Mouse (Mus musculus) cortical plate, adult 2 months (tissue): ENCODE results near the gene Ap2a2. TPM values are rescaled to one million over a fixed set of nuclear protein-coding genes. Genes with fewer than 3 reads are reported as not detected.
"Not testable (repeated sequence)": the region's sequence is repeated elsewhere in the genome, so short reads cannot be mapped to it uniquely, and the experiment has no call there.

Experiments
- H3K27ac ChIP-seq: fragments of 200-500 bp; 2 replicates; pipeline ENCODE4 v1.5.1; 2012; ENCODE audit warnings: low read length, control low read depth, inconsistent platforms; ENCODE audit not compliant: insufficient read depth
- H3K4me1 ChIP-seq: fragments of 200-500 bp; 2 replicates; pipeline ENCODE4 v1.6.1; 2011; ENCODE audit warnings: low read length; ENCODE audit not compliant: control insufficient read depth, insufficient read depth
- H3K4me3 ChIP-seq: fragments of 200-500 bp; 2 replicates; pipeline ENCODE4 v1.5.1; 2011; ENCODE audit warnings: mild to moderate bottlenecking, low read length, control low read depth; ENCODE audit not compliant: insufficient read depth
- CTCF ChIP-seq: fragments of 200-500 bp; IDR thresholded peaks from 2 replicates; pipeline ENCODE4 v1.5.1; 2011; ENCODE audit warnings: mild to moderate bottlenecking, control low read depth, low read length; ENCODE audit not compliant: insufficient read depth; ENCODE audit errors: extremely low read depth
- POLR2A ChIP-seq: fragments of 200-500 bp; IDR thresholded peaks from 2 replicates; pipeline ENCODE4 v1.6.1; 2011; ENCODE audit warnings: mild to moderate bottlenecking, low read length, control low read depth; ENCODE audit not compliant: insufficient read depth; ENCODE audit errors: extremely low read depth
- polyA plus RNA-seq: library from polyadenylated mRNA; depleted of rRNA; stranded (reverse); fragments of >200 nt; gene quantifications from 2 replicates; pipeline ENCODE4 v1.2.3, GENCODE M21; 2012

The Ap2a2 gene
- polyA plus RNA-seq, 1 experiment, result 70.2 TPM

DNA sequence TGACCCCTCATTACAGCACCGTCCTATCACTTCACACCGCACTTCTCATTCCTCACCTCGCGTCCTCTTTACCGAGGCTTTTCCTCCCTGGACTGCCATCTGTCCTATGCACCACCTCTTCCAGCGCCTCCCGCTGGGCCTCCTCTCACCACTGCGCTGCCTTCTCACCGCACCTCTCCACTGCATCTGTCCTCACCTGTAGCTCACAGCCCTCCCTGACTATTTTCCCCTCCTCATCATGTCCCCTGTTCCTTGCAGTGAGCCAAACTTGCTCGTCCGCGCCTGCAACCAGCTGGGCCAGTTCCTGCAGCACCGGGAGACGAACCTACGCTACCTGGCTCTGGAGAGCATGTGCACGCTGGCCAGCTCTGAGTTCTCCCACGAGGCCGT lies 50.4 kb downstream of the Ap2a2 start:
- peaks cover 12% of the 10 kb centered on the region for H3K4me1 ChIP-seq
- TF ChIP-seq POLR2A (no peak), CTCF (no peak)
- H3K27ac ChIP-seq, result no peak overlapping the region
- no peak overlapping the region for H3K4me3 ChIP-seq

DNA sequence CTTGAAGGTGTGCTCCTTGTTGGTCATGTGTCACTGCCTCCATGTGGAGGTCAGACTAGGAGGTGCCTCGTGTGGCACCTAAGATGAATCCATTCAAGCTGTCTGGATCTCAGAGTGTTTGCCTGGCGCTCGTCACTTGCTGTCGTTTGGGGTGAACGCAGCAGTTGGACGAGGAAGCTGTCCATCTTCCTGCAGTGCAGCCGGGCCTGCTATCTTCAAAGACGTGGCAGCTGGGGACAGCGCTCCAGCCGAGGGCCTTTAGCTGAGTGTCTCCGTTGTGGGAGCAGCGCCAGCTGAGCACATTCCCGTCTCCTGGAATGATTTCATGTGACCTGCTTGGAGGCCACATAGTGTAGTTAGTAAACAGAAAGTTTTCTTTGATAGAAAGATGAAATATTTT lies 50.8 kb downstream of the Ap2a2 start:
- Histone ChIP-seq H3K4me3 (no peak overlapping the region), H3K27ac (no peak overlapping the region), H3K4me1 (peaks cover 12% of the 10 kb centered on the region)
- TF ChIP-seq CTCF (no peak), POLR2A (no peak)

DNA sequence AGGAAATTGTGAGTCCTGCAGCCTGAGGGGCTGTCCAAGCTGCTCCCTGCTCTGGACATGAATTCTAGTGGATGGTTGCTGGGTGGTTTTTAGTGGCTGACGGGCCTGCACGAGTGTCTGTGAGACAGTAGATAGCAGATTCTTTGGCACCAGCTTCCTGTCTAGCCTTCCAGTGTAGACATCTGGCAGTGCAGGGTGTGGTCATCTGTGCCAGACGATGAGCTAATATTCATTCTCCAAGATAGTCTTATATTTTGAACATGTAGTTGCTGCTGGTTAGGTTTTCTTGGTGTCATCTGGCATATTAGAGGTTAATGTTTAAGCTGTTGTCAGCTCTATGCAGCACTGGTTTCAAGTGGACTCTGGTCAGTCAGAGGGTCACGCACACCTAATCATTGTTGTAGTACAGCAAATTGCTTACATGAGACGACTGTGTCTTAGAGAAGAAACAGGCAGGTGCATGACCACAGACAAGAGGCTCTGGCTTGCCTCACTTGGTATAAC lies 52.4 kb downstream of the Ap2a2 start:
- no peak overlapping the region for H3K4me3 ChIP-seq
- H3K27ac ChIP-seq, result no peak overlapping the region
- no peak for TF ChIP-seq POLR2A
- no peak for TF ChIP-seq CTCF
- H3K4me1 ChIP-seq, result peaks cover 6% of the 10 kb centered on the region

DNA sequence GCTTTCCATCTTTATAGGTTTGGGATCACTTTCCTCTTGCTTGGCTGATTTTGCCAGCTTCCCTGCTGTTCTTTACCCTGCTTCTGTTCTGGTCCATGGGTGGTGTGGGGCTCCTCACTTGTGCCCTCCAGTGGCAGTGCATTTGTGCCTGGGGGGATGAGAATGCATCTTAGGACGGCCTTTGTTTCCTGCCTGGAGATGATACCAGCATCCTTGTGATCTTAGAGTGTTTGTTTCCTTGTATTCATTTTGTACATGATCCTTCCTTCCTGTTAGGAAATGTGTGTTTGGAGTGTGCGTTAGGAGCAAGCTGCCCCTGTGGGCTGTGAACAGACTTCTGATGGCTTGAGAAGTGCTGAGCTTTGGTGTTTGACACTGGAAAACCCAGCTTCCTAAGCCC lies 62.2 kb downstream of the Ap2a2 start:
- Histone ChIP-seq H3K27ac (no peak overlapping the region), H3K4me1 (peaks cover 6% of the 10 kb centered on the region; the same call in 1 of the 2 replicates), H3K4me3 (no peak overlapping the region)
- TF ChIP-seq POLR2A (no peak), CTCF (no peak)

DNA sequence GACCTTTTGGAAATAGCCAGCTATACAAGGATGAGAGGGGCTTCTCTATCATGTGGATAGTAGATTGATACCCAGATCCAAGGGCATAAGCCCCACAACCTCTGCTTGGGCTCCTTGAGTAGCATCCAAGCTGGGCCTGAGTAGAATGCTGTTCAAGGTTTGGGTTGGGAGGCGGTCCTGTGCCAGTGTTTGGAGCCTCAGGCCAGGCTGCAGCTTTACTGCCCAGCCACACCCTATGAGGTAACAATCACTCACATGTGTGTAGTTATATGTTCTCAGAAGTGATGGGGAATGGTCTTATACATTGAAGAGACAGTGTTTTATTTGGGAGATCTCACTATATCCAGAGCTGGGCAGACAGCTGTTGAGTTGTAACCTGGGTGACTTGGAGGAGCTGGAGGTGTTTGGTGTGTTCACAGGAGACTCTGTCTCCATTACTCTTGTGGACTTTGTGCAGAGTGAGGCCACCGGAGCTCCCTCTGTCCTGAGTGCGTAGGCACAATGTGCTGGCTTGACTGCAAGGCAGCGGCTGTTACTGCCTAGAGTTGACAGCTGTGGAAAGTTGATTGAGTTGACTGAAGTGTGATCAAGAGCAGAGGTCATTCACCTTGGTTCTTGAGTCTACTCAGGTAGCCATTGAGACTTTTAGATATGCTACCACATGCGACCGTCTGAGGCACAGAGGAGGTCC lies 63.3 kb downstream of the Ap2a2 start:
- H3K4me1 ChIP-seq, result peaks cover 6% of the 10 kb centered on the region; the same call in 1 of the 2 replicates
- H3K27ac ChIP-seq, result no peak overlapping the region
- no peak overlapping the region for H3K4me3 ChIP-seq
- TF ChIP-seq POLR2A (no peak), CTCF (no peak)

DNA sequence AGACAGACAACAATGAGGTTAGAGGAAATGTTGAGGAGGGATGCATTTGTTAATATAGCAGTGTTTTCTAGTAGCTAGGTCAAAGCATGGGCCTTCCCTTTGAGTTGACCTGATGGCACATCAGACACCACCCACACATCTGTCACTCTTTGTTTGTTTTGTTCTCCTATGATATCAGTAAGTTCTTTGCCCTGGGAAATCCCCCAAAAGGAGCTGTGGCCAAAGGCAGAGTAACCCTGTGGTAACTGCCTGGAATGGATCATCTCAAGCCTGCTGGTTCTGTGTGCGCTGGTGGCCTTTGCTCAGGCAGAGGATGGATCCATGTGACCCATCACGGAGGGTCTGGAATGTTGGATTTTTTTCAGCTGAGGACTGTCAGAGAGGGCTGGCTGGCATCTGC lies 66.0 kb downstream of the Ap2a2 start:
- Histone ChIP-seq H3K27ac (no peak overlapping the region), H3K4me3 (no peak overlapping the region), H3K4me1 (peaks cover 6% of the 10 kb centered on the region; the same call in 1 of the 2 replicates)
- no peak for TF ChIP-seq CTCF
- TF ChIP-seq POLR2A, result no peak

DNA sequence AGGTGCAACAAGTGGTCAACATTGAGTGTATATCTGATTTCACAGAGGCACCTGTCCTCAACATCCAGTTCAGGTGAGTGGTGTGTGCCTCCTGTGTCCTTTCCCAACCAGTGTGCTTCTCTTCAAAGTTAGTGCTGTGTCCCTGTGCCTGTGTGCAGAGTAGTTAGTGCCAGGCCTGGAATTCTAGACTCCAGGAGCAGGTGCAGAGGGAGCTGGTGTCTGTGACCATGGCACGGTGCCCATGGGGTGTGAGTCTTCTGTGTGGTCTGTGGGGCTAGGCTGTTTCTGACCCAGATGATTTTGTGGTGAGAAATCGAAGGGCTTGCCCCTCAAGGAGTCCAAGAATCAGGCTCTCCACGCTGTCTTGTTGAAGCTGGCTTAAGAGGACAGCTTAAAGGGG lies 67.3 kb downstream of the Ap2a2 start:
- TF ChIP-seq CTCF, result no peak
- TF ChIP-seq POLR2A, result no peak
- Histone ChIP-seq H3K27ac (no peak overlapping the region), H3K4me1 (peaks cover 6% of the 10 kb centered on the region; the same call in 1 of the 2 replicates), H3K4me3 (no peak overlapping the region)

DNA sequence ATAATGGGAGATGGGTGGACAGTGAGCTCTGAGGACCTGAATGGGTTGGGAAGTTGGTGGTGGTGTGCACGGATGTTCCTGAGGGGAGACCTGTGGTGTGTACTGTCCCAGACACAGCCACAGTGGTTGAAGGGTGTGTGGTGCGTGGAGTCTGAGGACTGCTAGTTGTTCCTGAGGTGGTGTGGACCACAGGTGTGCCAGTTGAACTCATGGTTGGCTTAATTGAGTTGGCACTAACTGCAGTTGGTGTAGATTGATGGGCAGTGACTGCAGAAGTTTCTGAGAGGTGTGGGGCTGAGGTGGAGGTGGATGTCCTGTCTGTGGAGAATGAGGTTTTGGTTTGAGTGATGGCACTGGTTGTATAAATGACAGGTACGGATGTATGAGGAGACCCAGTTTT lies 76.1 kb downstream of the Ap2a2 start:
- H3K4me3 ChIP-seq, H3K4me1 ChIP-seq, H3K27ac ChIP-seq: not testable (repeated sequence)

DNA sequence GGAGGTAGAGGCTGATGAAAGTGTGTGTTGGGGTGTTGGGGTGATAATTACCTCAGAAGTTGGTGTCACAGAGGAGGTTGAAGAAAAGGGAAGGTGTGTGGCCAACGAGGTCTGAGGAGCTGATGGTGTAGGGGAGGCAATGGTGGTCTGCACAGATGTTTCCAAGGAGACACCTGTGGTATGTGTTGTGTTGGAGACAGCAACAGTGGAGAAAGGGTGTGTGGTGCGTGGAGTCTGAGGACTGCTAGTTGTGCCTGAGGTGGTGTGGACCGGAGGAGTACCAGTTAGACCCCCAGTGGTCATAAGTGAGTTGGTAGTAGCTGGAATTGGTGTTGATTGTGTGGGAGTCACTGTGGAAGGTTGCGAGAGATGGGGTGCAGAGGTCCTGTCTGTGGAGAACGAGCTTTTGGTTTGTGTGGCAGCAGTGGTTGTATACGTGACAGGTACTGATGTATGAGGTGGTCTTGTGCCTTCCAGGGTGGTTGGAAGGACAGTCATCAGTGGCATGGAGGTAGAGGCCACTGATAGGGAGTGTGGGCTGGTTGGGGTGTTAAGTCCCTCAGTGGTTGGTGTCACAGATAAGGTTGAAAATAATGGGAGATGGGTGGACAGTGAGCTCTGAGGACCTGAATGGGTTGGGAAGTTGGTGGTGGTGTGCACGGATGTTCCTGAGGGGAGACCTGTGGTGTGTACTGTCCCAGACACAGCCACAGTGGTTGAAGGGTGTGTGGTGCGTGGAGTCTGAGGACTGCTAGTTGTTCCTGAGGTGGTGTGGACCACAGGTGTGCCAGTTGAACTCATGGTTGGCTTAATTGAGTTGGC lies 76.8 kb downstream of the Ap2a2 start:
- H3K27ac ChIP-seq, H3K4me3 ChIP-seq, H3K4me1 ChIP-seq: not testable (repeated sequence)

DNA sequence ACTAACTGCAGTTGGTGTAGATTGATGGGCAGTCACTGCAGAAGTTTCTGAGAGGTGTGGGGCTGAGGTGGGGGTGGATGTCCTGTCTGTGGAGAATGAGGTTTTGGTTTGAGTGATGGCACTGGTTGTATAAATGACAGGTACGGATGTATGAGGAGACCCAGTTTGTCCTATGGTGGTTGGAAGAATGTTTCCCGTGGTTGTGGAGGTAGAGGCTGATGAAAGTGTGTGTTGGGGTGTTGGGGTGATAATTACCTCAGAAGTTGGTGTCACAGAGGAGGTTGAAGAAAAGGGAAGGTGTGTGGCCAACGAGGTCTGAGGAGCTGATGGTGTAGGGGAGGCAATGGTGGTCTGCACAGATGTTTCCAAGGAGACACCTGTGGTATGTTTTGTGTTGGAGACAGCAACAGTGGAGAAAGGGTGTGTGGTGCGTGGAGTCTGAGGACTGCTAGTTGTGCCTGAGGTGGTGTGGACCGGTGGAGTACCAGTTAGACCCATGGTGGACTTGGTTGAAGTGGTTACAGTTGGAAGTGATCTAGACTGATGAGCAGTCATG lies 77.4 kb downstream of the Ap2a2 start:
- H3K4me1 ChIP-seq, H3K4me3 ChIP-seq, H3K27ac ChIP-seq: not testable (repeated sequence)
